Comparison of ENCODE assay signal across 8 mouse cellular contexts in the genomic region with DNA sequence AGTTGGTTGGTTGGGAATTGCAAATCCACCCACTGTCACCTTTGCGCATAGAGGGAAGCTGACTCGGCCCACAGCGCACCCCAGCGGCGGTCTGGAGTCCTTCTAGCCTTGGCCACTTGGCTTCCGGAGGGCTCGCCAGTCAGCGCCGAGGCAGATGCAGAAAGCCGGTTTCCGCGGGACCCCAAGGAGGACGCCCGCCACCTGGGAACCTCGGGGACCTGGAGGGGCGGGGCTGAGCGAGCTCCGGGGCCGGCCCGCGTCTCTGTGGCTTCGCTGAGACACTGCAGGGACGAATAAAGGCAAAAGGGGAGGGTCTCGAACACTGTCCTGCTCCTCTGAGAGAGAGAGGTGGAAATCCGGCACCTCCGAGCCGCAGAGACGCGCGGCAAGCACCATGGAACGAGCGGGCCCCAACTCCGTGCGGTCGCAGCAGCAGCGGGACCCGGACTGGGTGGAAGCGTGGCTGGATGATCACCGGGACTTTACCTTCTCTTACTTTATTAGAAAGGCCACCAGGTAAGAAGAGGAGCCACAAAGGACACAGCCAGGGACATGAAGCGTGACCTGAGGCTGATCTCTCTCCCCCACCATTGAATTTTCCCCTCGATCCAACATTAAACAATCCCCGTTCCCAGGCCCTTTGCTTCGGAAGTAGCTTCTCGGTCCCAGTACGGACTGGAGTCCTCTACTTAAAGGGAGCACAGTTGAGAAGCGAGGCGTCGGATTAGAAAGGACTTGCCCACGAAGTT. TPM values are rescaled to one million over a fixed set of nuclear protein-coding genes. Genes with fewer than 3 reads are reported as not detected.
DNase-seq lines count a peak whose midpoint lies in the region; ATAC-seq lines count a peak whose summit lies in the region.

A gene (plus strand): TSS at position 96 of the 749 bp plus-strand sequence.

- no peaks in the 10 kb centered on the region for H3K27me3 ChIP-seq in intestine, embryonic 16.5 days (replicated peaks; ENCODE audit: control insufficient read depth, insufficient read depth, low read length)
- H3K27me3 ChIP-seq in limb, embryonic 12.5 days, result no peaks in the 10 kb centered on the region
- H3K27me3 ChIP-seq in midbrain, embryonic 12.5 days, result no peaks in the 10 kb centered on the region

- H3K4me3 ChIP-seq in intestine, embryonic 16.5 days (ENCODE audit: low read length), result peak within 1 kb of the TSS; percentile 68
- H3K4me3 ChIP-seq in limb, embryonic 12.5 days (replicated peaks), result peak within 1 kb of the TSS; percentile 76
- peak within 1 kb of the TSS; percentile 74 for H3K4me3 ChIP-seq in midbrain, embryonic 12.5 days

- DNase-seq in adrenal gland, postnatal 14 days, result peak; percentile 94
- peak; percentile 72 for DNase-seq in embryo, embryonic 11.5 days (ENCODE audit: low read depth, low spot score)
- DNase-seq in heart, adult 11 months, result peak; percentile 96
- DNase-seq in skeletal muscle tissue, adult 2 months (ENCODE audit: low read depth, low spot score), result peak; percentile 38
- peak; percentile 78 for DNase-seq in yolk sac, embryonic 10.5 days (ENCODE audit: low spot score)

- peak within 1 kb of the TSS; percentile 98 for H3K27ac ChIP-seq in intestine, embryonic 16.5 days (ENCODE audit: low read length)
- peak within 1 kb of the TSS; percentile 93 for H3K27ac ChIP-seq in limb, embryonic 12.5 days
- H3K27ac ChIP-seq in midbrain, embryonic 12.5 days (replicated peaks), result peak within 1 kb of the TSS; percentile 86

- H3K36me3 ChIP-seq in intestine, embryonic 16.5 days (ENCODE audit: control insufficient read depth, insufficient read depth, low read length), result no peaks in the 10 kb centered on the region
- no peaks in the 10 kb centered on the region for H3K36me3 ChIP-seq in limb, embryonic 12.5 days
- H3K36me3 ChIP-seq in midbrain, embryonic 12.5 days, result no peaks in the 10 kb centered on the region

- H3K4me1 ChIP-seq in intestine, embryonic 16.5 days (ENCODE audit: control insufficient read depth, insufficient read depth, low read length), result peaks cover 17% of the 10 kb centered on the region
- H3K4me1 ChIP-seq in limb, embryonic 12.5 days (replicated peaks), result peaks cover 9% of the 10 kb centered on the region; the same call in 1 of the 2 replicates
- peaks cover 15% of the 10 kb centered on the region for H3K4me1 ChIP-seq in midbrain, embryonic 12.5 days

- ATAC-seq in intestine, embryonic 16.5 days, result peak; percentile 68
- ATAC-seq in limb, embryonic 12.5 days (ENCODE audit: insufficient number of reproducible peaks, insufficient read depth, low FRiP score, low TSS enrichment, low read depth), result peak; percentile 61
- peak; percentile 67 for ATAC-seq in midbrain, embryonic 12.5 days (ENCODE audit: low FRiP score, low read depth)

- no peaks in the 10 kb centered on the region for H3K9me3 ChIP-seq in intestine, embryonic 16.5 days (ENCODE audit: control insufficient read depth, low read length)
- no peaks in the 10 kb centered on the region for H3K9me3 ChIP-seq in limb, embryonic 12.5 days
- H3K9me3 ChIP-seq in midbrain, embryonic 12.5 days, result no peaks in the 10 kb centered on the region

- H3K9ac ChIP-seq in intestine, embryonic 16.5 days (ENCODE audit: low read depth, low read length), result peak within 1 kb of the TSS; percentile 85
- H3K9ac ChIP-seq in limb, embryonic 12.5 days (replicated peaks), result peak within 1 kb of the TSS; percentile 89
- H3K9ac ChIP-seq in midbrain, embryonic 12.5 days (replicated peaks), result peak within 1 kb of the TSS; percentile 83

- peak within 1 kb of the TSS; percentile 77 for H3K4me2 ChIP-seq in intestine, embryonic 16.5 days (ENCODE audit: low read depth, low read length)
- H3K4me2 ChIP-seq in limb, embryonic 12.5 days, result peak within 1 kb of the TSS; percentile 78
- H3K4me2 ChIP-seq in midbrain, embryonic 12.5 days (replicated peaks), result peak within 1 kb of the TSS; percentile 59

- WGBS in intestine, embryonic 16.5 days, result under 1% methylated on average over 49 of the region's 49 CpGs
- WGBS in limb, embryonic 12.5 days, result 1% methylated on average over 49 of the region's 49 CpGs
- under 1% methylated on average over 49 of the region's 49 CpGs for WGBS in midbrain, embryonic 12.5 days

RNA-seq across cellular contexts. Expression of the gene that starts here (rescaled TPM):
- total RNA-seq in adrenal gland, postnatal 14 days (2021), result 27.9 and 31.4 TPM in 2 replicates
- 8.4 and 9.0 TPM in 2 replicates for polyA plus RNA-seq in intestine, embryonic 16.5 days (2015; fragmentation: Nextera tagmentation; extraction: Ambion mirVana)
- 3.8 TPM in 2 replicates for polyA plus RNA-seq in limb, embryonic 12.5 days (2016; fragmentation: Nextera tagmentation; extraction: Ambion mirVana)
- polyA plus RNA-seq in midbrain, embryonic 12.5 days (2016; fragmentation: Nextera tagmentation; extraction: Ambion mirVana), result 3.6 and 4.3 TPM in 2 replicates

Comparison
In these comparisons a context has a peak if more than half of its experiments do, and no peak if none do; other contexts are left out.
1. Peak in every context shown above with its lines: DNase-seq, ATAC-seq, H3K4me3 ChIP-seq and H3K27ac ChIP-seq.
2. DNase-seq: peak in every context shown above with its lines; median percentile 96 in heart, adult 11 months; 94 in adrenal gland, postnatal 14 days; 78 in yolk sac, embryonic 10.5 days; 72 in embryo, embryonic 11.5 days; 38 in skeletal muscle tissue, adult 2 months.